Mouse (Mus musculus): Measurements from ENCODE around the gene Ccdc188. TPM values are rescaled to one million over a fixed set of nuclear protein-coding genes. Genes with fewer than 3 reads are reported as not detected.

Ccdc188 gene
- polyA plus RNA-seq, 1 experiment from 2014 or later = not detected

GRCm38 (mm10) chr16:18220856-18221542, 3.3 kb downstream of the Ccdc188 start:
- Histone ChIP-seq H3K4me1 (ENCODE audit: insufficient read depth) (peaks cover 8% of the 10 kb centered on the region), H3K27ac (ENCODE audit: low read depth) (no peak overlapping the region), H3K27me3 (ENCODE audit: insufficient read depth, low read length) (no peaks in the 10 kb centered on the region), H3K9me3 (ENCODE audit: low read length) (no peaks in the 10 kb centered on the region), H3K9ac (replicated peaks) (no peak overlapping the region), H3K36me3 (replicated peaks; ENCODE audit: insufficient read depth, low read length) (0 out of 2 replicates have a peak, but pooled peaks cover 9% of the 10 kb centered on the region), H3K4me3 (ENCODE audit: low read depth, low read length) (no peak overlapping the region), H3K4me2 (ENCODE audit: low read depth, low read length) (no peak overlapping the region)
- no peak for ATAC-seq
- no peak for DNase-seq
- 70% methylated on average over 6 of the region's 6 CpGs for WGBS (ENCODE audit: insufficient replicate concordance)
- TF ChIP-seq EP300 (IDR thresholded peaks at IDR 0.05; ENCODE audit: low read depth) (no peak), CTCF (IDR thresholded peaks at IDR 0.05; ENCODE audit: low read depth) (no peak)

DNA sequence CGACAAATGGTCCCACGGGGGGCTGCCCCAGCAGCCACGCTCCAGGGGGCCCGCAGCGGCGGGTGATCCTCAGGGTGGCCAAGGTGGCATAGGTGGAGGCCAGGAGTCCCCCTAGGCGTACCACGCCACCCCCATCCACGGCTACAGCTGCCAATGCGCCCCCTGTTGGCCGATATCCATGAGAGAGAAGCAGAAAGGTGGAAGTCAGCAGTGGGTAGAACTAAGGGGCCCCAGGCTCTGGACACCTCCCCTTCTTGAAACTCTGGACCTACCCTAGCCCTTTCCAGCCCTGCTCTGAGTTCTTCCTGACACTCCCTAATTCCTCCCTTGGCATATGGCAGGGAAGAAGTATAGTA, 3.8 kb downstream of the Ccdc188 start:
- no peaks in the 10 kb centered on the region for H3K9me3 ChIP-seq (ENCODE audit: low read length)
- ATAC-seq (no peak), DNase-seq (no peak)
- H3K36me3 ChIP-seq (replicated peaks; ENCODE audit: insufficient read depth, low read length) = peaks cover 13% of the 10 kb centered on the region; the same call in 1 of the 2 replicates
- H3K4me2 ChIP-seq (ENCODE audit: low read depth, low read length) = no peak overlapping the region
- H3K4me3 ChIP-seq (ENCODE audit: low read depth, low read length) = no peak overlapping the region
- H3K27me3 ChIP-seq (ENCODE audit: insufficient read depth, low read length) = no peaks in the 10 kb centered on the region
- H3K27ac ChIP-seq (ENCODE audit: low read depth) = no peak overlapping the region
- 57% methylated on average over 11 of the region's 11 CpGs for WGBS (ENCODE audit: insufficient replicate concordance)
- TF ChIP-seq CTCF (IDR thresholded peaks at IDR 0.05; ENCODE audit: low read depth) (peak; percentile 38), EP300 (IDR thresholded peaks at IDR 0.05; ENCODE audit: low read depth) (no peak)
- no peak overlapping the region for H3K9ac ChIP-seq (replicated peaks)
- peaks cover 8% of the 10 kb centered on the region for H3K4me1 ChIP-seq (ENCODE audit: insufficient read depth)

GRCm38 (mm10) chr16:18222188-18222587, 4.5 kb downstream of the Ccdc188 start:
- ATAC-seq (no peak), DNase-seq (no peak)
- Histone ChIP-seq H3K4me2 (ENCODE audit: low read depth, low read length) (no peak overlapping the region), H3K27me3 (ENCODE audit: insufficient read depth, low read length) (no peaks in the 10 kb centered on the region), H3K4me3 (ENCODE audit: low read depth, low read length) (no peak overlapping the region), H3K27ac (ENCODE audit: low read depth) (no peak overlapping the region), H3K4me1 (ENCODE audit: insufficient read depth) (peaks cover 8% of the 10 kb centered on the region), H3K9ac (replicated peaks) (no peak overlapping the region), H3K36me3 (replicated peaks; ENCODE audit: insufficient read depth, low read length) (peaks cover 13% of the 10 kb centered on the region; the same call in 1 of the 2 replicates), H3K9me3 (ENCODE audit: low read length) (no peaks in the 10 kb centered on the region)
- TF ChIP-seq EP300 (IDR thresholded peaks at IDR 0.05; ENCODE audit: low read depth) (no peak), CTCF (IDR thresholded peaks at IDR 0.05; ENCODE audit: low read depth) (no peak)
- 81% methylated on average over 11 of the region's 11 CpGs for WGBS (ENCODE audit: insufficient replicate concordance)

GRCm38 (mm10) chr16:18227187-18227586, 9.5 kb downstream of the Ccdc188 start:
- ATAC-seq (no peak), DNase-seq (no peak)
- peaks cover 13% of the 10 kb centered on the region; the same call in 1 of the 2 replicates for H3K36me3 ChIP-seq (replicated peaks; ENCODE audit: insufficient read depth, low read length)
- H3K4me2 ChIP-seq (ENCODE audit: low read depth, low read length) = no peak overlapping the region
- no peaks in the 10 kb centered on the region for H3K27me3 ChIP-seq (ENCODE audit: insufficient read depth, low read length)
- H3K27ac ChIP-seq (ENCODE audit: low read depth) = no peak overlapping the region
- WGBS (ENCODE audit: insufficient replicate concordance) = 85% methylated on average over 13 of the region's 13 CpGs
- H3K4me1 ChIP-seq (ENCODE audit: insufficient read depth) = peaks cover 11% of the 10 kb centered on the region
- TF ChIP-seq EP300 (IDR thresholded peaks at IDR 0.05; ENCODE audit: low read depth) (no peak), CTCF (IDR thresholded peaks at IDR 0.05; ENCODE audit: low read depth) (no peak)
- H3K9me3 ChIP-seq (ENCODE audit: low read length) = no peaks in the 10 kb centered on the region
- H3K9ac ChIP-seq (replicated peaks) = no peak overlapping the region
- H3K4me3 ChIP-seq (ENCODE audit: low read depth, low read length) = no peak overlapping the region

- Histone ChIP-seq H3K9ac (replicated peaks) (no peak overlapping the region), H3K27me3 (ENCODE audit: insufficient read depth, low read length) (no peaks in the 10 kb centered on the region), H3K4me2 (ENCODE audit: low read depth, low read length) (no peak overlapping the region), H3K4me3 (ENCODE audit: low read depth, low read length) (no peak overlapping the region), H3K4me1 (ENCODE audit: insufficient read depth) (peaks cover 11% of the 10 kb centered on the region), H3K27ac (ENCODE audit: low read depth) (no peak overlapping the region), H3K9me3 (ENCODE audit: low read length) (no peaks in the 10 kb centered on the region), H3K36me3 (replicated peaks; ENCODE audit: insufficient read depth, low read length) (peaks cover 13% of the 10 kb centered on the region; the same call in 1 of the 2 replicates)
- peak; percentile 17; the same call in 1 of the 2 replicates for ATAC-seq
- 76% methylated on average over 20 of the region's 20 CpGs for WGBS (ENCODE audit: insufficient replicate concordance)
- DNase-seq = no peak
- TF ChIP-seq CTCF (IDR thresholded peaks at IDR 0.05; ENCODE audit: low read depth) (no peak), EP300 (IDR thresholded peaks at IDR 0.05; ENCODE audit: low read depth) (no peak)
Measured at GRCm38 (mm10) chr16:18227897-18228422, 10.3 kb downstream of the Ccdc188 start.

DNA sequence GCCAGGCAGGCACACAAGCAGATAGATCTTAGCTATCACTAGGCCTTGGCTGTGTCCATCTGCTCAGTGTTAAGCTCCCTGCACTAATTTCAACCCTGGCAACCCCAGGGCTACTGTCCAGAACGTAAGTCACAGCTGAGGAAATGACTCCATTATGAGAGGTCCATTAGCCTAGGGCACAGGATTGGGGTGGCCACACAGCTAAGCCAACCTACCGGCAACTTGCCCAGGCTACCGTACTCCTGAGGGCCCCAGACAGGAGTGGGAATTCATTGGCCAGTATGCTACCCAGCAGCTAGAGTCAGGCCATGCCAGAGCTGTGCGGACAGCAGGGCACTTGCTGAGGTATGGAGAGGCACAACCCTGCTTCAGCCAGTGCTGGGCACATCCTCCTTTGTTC, 11.2 kb downstream of the Ccdc188 start:
- Histone ChIP-seq H3K27me3 (ENCODE audit: insufficient read depth, low read length) (no peaks in the 10 kb centered on the region), H3K27ac (ENCODE audit: low read depth) (no peak overlapping the region), H3K4me3 (ENCODE audit: low read depth, low read length) (no peak overlapping the region), H3K9me3 (ENCODE audit: low read length) (no peaks in the 10 kb centered on the region), H3K4me1 (ENCODE audit: insufficient read depth) (peaks cover 11% of the 10 kb centered on the region), H3K36me3 (replicated peaks; ENCODE audit: insufficient read depth, low read length) (peaks cover 13% of the 10 kb centered on the region; the same call in 1 of the 2 replicates), H3K9ac (replicated peaks) (no peak overlapping the region), H3K4me2 (ENCODE audit: low read depth, low read length) (no peak overlapping the region)
- TF ChIP-seq CTCF (IDR thresholded peaks at IDR 0.05; ENCODE audit: low read depth) = no peak
- WGBS (ENCODE audit: insufficient replicate concordance) = 84% methylated on average over 4 of the region's 4 CpGs
- DNase-seq (no peak), ATAC-seq (no peak)

Data from liver, postnatal 0 days (tissue).